Mouse (Mus musculus) C2C12 (cell line): ENCODE results near the gene Hnf1b.

ENCODE experiments used
- CTCF ChIP-seq: IDR thresholded peaks from one replicate; pipeline ENCODE4 v1.5.1; 2011; ENCODE audit not compliant: control insufficient read depth, insufficient read depth, insufficient read length
- USF1 ChIP-seq: IDR thresholded peaks from one replicate; pipeline ENCODE4 v1.6.1; 2011; ENCODE audit warnings: low read depth, mild to moderate bottlenecking, control low read depth, moderate library complexity

DNA sequence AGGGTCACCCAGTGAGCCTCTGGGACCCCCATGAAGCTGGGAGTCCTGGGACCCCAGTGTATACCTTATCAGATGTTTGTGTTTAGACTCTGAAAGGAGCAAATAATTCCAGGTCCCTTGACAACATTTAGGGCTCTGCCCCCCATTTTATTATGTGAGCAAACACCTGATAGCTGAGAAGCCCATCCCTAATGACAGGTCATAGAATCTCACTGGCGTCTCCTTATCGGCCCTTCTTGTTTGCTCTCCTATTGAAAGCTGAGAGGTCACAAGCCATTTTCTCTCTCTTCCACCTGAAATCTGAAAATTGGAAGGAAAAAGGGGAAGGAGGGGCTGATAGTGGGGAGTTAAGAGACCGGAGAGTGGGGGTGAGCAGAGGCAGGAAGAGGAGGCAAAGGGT, 52.9 kb downstream of the Hnf1b start:
- TF ChIP-seq CTCF (no peak), USF1 (no peak)
